Mouse (Mus musculus) thymus, postnatal 0 days (tissue): ENCODE data around the gene Batf3. TPM values are rescaled to one million over a fixed set of nuclear protein-coding genes. Genes with fewer than 3 reads are reported as not detected.
"Not testable (repeated sequence)": the region's sequence is repeated elsewhere in the genome, so short reads cannot be mapped to it uniquely, and the experiment has no call there.

Source experiments
- DNase-seq: peaks from one replicate; pipeline ENCODE4 v3.0.0-alpha.2; 2015; ENCODE audit warnings: low spot score
- polyA plus RNA-seq: library from polyadenylated mRNA; unstranded; fragments of >200 nt; fragmentation: Nextera tagmentation; extraction: Ambion mirVana; gene quantifications from 2 replicates; pipeline ENCODE4 v1.2.1, GENCODE M21; 2015

The Batf3 gene
- polyA plus RNA-seq, 1 experiment from 2014 or later: 3.6 TPM

- no peak for DNase-seq
These were observed 34.0 kb downstream of the Batf3 start for GRCm38 (mm10) chr1:191131692-191132091.

GRCm38 (mm10) chr1:191132240-191132639 is 34.6 kb downstream of the Batf3 start:
- DNase-seq: no peak

DNA sequence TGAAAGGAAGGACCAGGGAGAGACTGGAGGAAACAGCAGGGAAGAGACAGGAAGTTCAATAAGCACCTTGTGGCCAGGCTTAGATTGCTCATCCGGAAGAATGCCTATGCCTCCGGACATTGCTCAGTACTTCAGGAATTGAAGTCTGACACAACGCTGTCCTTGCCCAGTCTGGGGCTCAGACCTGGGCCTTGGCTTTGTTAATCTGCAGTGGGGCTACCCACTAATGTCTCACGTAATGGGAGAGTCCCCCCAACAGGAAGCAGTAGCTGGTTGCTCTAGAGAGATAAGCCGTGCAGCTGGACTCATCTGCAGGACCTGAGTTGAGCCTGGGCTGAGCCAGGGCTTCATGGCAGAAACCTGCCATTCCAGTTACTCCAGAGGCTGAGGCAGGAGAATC is 35.3 kb downstream of the Batf3 start:
- DNase-seq: no peak

- DNase-seq: no peak
These were observed 37.8 kb downstream of the Batf3 start for GRCm38 (mm10) chr1:191135406-191135805.

DNA sequence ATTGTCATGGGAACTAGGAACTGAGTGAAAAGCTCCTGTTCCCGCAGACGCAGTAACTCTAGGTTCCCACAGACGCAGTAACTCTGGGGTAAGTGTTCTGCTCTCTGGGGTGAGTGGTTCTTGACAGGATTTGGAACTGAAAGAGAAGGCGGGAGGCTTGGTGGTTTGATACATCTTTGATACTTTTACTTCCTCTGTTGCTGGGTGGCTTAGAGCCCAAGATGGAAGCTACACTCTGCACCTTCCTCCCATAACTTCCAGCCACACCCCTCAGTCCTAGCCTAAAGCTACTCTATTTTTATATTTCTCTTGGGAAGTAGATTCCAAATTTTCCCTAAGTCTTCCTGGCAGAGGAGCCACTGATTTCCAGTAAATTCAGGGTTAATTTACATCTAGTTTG is 40.8 kb downstream of the Batf3 start:
- no peak for DNase-seq

- no peak for DNase-seq
These were observed 41.3 kb downstream of the Batf3 start for GRCm38 (mm10) chr1:191138874-191139495.

GRCm38 (mm10) chr1:191140983-191141382 is 43.3 kb downstream of the Batf3 start:
- DNase-seq: no peak

GRCm38 (mm10) chr1:191149489-191149888 is 51.8 kb downstream of the Batf3 start:
- not testable (repeated sequence) for DNase-seq

DNA sequence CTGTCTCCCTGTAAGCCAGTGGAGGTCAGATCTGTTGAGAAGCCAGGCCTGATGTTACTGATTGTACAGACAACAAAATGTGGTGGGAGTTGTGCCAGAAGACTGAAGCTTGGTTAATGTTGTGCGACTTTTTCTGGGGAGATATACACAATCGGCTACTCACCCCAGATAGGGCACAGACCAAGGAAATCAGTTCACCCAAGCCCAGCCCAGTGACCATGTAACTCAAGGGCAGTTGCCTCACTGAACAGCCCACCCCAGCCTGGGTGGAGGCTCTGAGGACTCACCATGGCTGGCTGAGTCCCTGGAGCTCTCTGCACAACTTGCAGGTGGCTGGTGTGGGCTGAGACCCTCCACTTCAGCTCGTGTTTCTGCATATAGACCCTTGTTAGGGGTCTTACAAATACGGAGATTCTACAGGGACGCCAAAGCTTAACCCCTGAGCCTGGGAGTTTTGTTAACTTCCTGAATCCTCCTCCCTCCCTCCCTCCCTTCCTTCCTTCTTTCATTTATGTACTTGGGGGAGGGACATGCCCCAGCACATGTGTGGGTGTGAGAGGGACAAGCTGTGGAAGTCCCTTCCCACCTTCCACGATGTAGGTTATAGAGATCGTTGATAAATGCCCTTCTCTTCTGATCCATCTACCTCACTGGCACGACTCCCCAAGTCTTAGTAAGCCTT is 53.4 kb downstream of the Batf3 start:
- DNase-seq: no peak

DNA sequence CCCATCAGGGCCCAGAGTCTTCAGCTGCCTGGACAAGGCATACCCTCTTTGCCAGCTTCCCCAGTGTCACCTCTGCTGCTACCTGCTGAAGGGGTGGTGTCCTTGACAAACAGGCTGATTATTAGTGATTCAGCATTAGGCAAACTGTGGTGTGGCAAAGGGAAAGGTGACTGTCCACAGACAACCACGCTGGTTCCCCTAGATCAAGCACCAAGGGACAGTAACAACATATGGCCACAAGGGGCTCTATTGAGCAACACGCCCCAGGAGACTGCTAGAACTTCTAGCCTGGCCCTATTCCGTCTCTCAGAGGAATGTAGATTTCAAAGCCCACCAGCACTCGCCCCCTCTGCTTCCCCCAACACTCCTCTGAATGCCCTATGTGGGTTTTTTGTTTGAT is 55.4 kb downstream of the Batf3 start:
- peak; percentile 45 for DNase-seq

GRCm38 (mm10) chr1:191154314-191154713 is 56.7 kb downstream of the Batf3 start:
- no peak for DNase-seq

Other genes starting within 250 kb of the Batf3 start
- 6.8 and 7.3 TPM in 2 replicates for gene Rps6kc1, start 186.1 kb upstream of the Batf3 start, polyA plus RNA-seq
- 59.4 and 63.9 TPM in 2 replicates for gene Angel2, start 172.7 kb upstream of the Batf3 start, polyA plus RNA-seq
- gene Vash2, start 118.6 kb upstream of the Batf3 start, polyA plus RNA-seq: 7.4 and 8.9 TPM in 2 replicates
- gene Flvcr1, start 71.7 kb upstream of the Batf3 start, polyA plus RNA-seq: 9.3 and 13.5 TPM in 2 replicates
- not detected in 2 replicates for gene Spata45, start 61.2 kb upstream of the Batf3 start, polyA plus RNA-seq
- gene Tatdn3, start 34.9 kb upstream of the Batf3 start, polyA plus RNA-seq: 12.0 and 14.0 TPM in 2 replicates
- gene Nsl1, start 34.8 kb upstream of the Batf3 start, polyA plus RNA-seq: 20.3 and 20.4 TPM in 2 replicates
- gene Fam71a, start 67.0 kb downstream of the Batf3 start, polyA plus RNA-seq: not detected in 2 replicates
- 1.4 and 2.1 TPM in 2 replicates for gene Atf3, start 120.2 kb downstream of the Batf3 start, polyA plus RNA-seq
- gene Nenf, start 220.3 kb downstream of the Batf3 start, polyA plus RNA-seq: 43.8 and 47.2 TPM in 2 replicates
- gene Tmem206, start 228.1 kb downstream of the Batf3 start, polyA plus RNA-seq: 20.3 and 21.4 TPM in 2 replicates